Mouse (Mus musculus) heart, postnatal 25 days (tissue): ENCODE data around the gene Hipk4. TPM values are rescaled to one million over a fixed set of nuclear protein-coding genes. Genes with fewer than 3 reads are reported as not detected.

Source experiments
- DNase-seq: peaks from one replicate; pipeline ENCODE4 v3.0.0; 2022; ENCODE audit warnings: low spot score
- intact Hi-C: fragments of 180-260 bp; cut with DNase I; formaldehyde crosslinking; loops from one replicate; pipeline ENCODE4 v1.15.1; 2025
- total RNA-seq, 2 experiments: library from RNA; stranded (reverse); gene quantifications; 2 replicates each; pipeline ENCODE4 v1.2.3; 2021

The Hipk4 gene
- total RNA-seq, 2 experiments from 2014 or later = 0.13 to 0.17 TPM

- intact Hi-C loops = no loop called here
- no peak for DNase-seq
Observed at GRCm38 (mm10) chr7:27535386-27535785, 12.3 kb downstream of the Hipk4 start.

GRCm38 (mm10) chr7:27536618-27537017 lies 13.6 kb downstream of the Hipk4 start:
- DNase-seq = no peak
- intact Hi-C loops = no loop called here

- intact Hi-C loops = no loop called here
- no peak for DNase-seq
Observed at GRCm38 (mm10) chr7:27537998-27538397, 14.9 kb downstream of the Hipk4 start.

- no peak for DNase-seq
- intact Hi-C loops = no loop called here
Observed at GRCm38 (mm10) chr7:27538797-27539196, 15.7 kb downstream of the Hipk4 start.

- no peak for DNase-seq
- intact Hi-C loops = no loop called here
Observed at GRCm38 (mm10) chr7:27540521-27540920, 17.5 kb downstream of the Hipk4 start.

- intact Hi-C loops = no loop called here
- DNase-seq = no peak
Observed at GRCm38 (mm10) chr7:27540935-27541334, 17.9 kb downstream of the Hipk4 start.

- DNase-seq = no peak
- intact Hi-C loops = no loop called here
Observed at GRCm38 (mm10) chr7:27541431-27541830, 18.4 kb downstream of the Hipk4 start.

GRCm38 (mm10) chr7:27541922-27542321 lies 18.9 kb downstream of the Hipk4 start:
- DNase-seq = no peak
- intact Hi-C loops = no loop called here

GRCm38 (mm10) chr7:27542392-27543033 lies 19.4 kb downstream of the Hipk4 start:
- peak; percentile 64 for DNase-seq
- intact Hi-C loops = no loop called here

GRCm38 (mm10) chr7:27543065-27543464 lies 20.0 kb downstream of the Hipk4 start:
- intact Hi-C loops = no loop called here
- DNase-seq = no peak

GRCm38 (mm10) chr7:27543851-27544250 lies 20.8 kb downstream of the Hipk4 start:
- intact Hi-C loops = no loop called here

GRCm38 (mm10) chr7:27544675-27545370 lies 21.8 kb downstream of the Hipk4 start:
- DNase-seq = no peak
- intact Hi-C loops = no loop called here

More at GRCm38 (mm10) chr7:27543851-27544250, 20.8 kb downstream of the Hipk4 start:
- no peak for DNase-seq

GRCm38 (mm10) chr7:27549597-27549996 lies 26.5 kb downstream of the Hipk4 start:
- intact Hi-C loops = no loop called here
- DNase-seq = no peak

GRCm38 (mm10) chr7:27552070-27552469 lies 29.0 kb downstream of the Hipk4 start:
- DNase-seq = no peak
- intact Hi-C loops = no loop called here

- DNase-seq = peak; percentile 94
- intact Hi-C loops = no loop called here
Observed at GRCm38 (mm10) chr7:27552931-27553513, 30.0 kb downstream of the Hipk4 start, which contains the start of the genes Pld3 and 2310022A10Rik. Pld3 (minus strand) TSS chr7:27553218. 2310022A10Rik (plus strand) TSS chr7:27553233.

- intact Hi-C loops = no loop called here
Observed at GRCm38 (mm10) chr7:27560291-27560887, 37.3 kb downstream of the Hipk4 start.

GRCm38 (mm10) chr7:27560978-27561377 lies 37.9 kb downstream of the Hipk4 start:
- intact Hi-C loops = no loop called here
- DNase-seq = no peak

More at GRCm38 (mm10) chr7:27560291-27560887, 37.3 kb downstream of the Hipk4 start:
- DNase-seq = no peak

- intact Hi-C loops = no loop called here
- no peak for DNase-seq
Observed at GRCm38 (mm10) chr7:27569580-27570224, 46.6 kb downstream of the Hipk4 start.

- intact Hi-C loops = no loop called here
- DNase-seq = no peak
Observed at GRCm38 (mm10) chr7:27572133-27572532, 49.1 kb downstream of the Hipk4 start.
